Mouse (Mus musculus) CH12.LX (cell line): Measurements from ENCODE around the gene Dlg2. TPM values are rescaled to one million over a fixed set of nuclear protein-coding genes. Genes with fewer than 3 reads are reported as not detected.

Experiments
- DNase-seq: peaks from one replicate; pipeline ENCODE4 v3.0.0-alpha.2; 2013; ENCODE audit errors: extremely low read depth
- H3K27ac ChIP-seq: 2 replicates; pipeline ENCODE4 v1.5.1; 2012; ENCODE audit warnings: low read depth, mild to moderate bottlenecking, control low read depth, moderate library complexity; ENCODE audit not compliant: insufficient read depth
- H3K27me3 ChIP-seq: replicated peaks from 2 replicates; pipeline ENCODE3; 2012; ENCODE audit warnings: inconsistent platforms
- H3K36me3 ChIP-seq, 2 experiments: replicated peaks in 1 of 2; 2 replicates each; pipeline versions ENCODE3 to v1.6.1; 2012; ENCODE audit warnings: inconsistent platforms in 1 of 2, low read length in 1 of 2, mild to moderate bottlenecking in 1 of 2, mixed read lengths in 1 of 2, moderate library complexity in 1 of 2; ENCODE audit not compliant: control insufficient read depth in 1 of 2, insufficient read depth in 1 of 2
- H3K4me1 ChIP-seq, 2 experiments: 2 replicates each; pipeline ENCODE4 v1.6.1; 2012; ENCODE audit warnings: inconsistent platforms in 1 of 2, moderate library complexity in 1 of 2; ENCODE audit not compliant: insufficient read depth in 2 of 2, control insufficient read depth in 1 of 2
- H3K4me2 ChIP-seq: 2 replicates; pipeline ENCODE4 v1.6.1; 2012; ENCODE audit warnings: low read depth, mild to moderate bottlenecking, control low read depth; ENCODE audit not compliant: poor library complexity, insufficient read depth, severe bottlenecking
- H3K4me3 ChIP-seq, 3 experiments: fragments of 150-350 bp in 1 of 3; sonication (generic) in 1 of 3; replicated peaks in 1 of 3; 2 replicates each; pipeline versions ENCODE3 to v1.5.1; 2011 to 2012; ENCODE audit warnings: low read depth in 2 of 3, low read length in 2 of 3, mild to moderate bottlenecking in 2 of 3, moderate library complexity in 2 of 3, control low read depth in 1 of 3, improper control_type of control experiment in 1 of 3, inconsistent platforms in 1 of 3, mixed read lengths in 1 of 3; ENCODE audit not compliant: poor library complexity in 1 of 3
- H3K79me2 ChIP-seq: replicated peaks from 2 replicates; pipeline ENCODE4 v1.6.1; 2012; ENCODE audit warnings: mild to moderate bottlenecking, moderate library complexity; ENCODE audit not compliant: control insufficient read depth, poor library complexity, insufficient read depth, severe bottlenecking; ENCODE audit errors: extremely low read depth
- H3K9ac ChIP-seq: 2 replicates; pipeline ENCODE4 v1.6.1; 2012; ENCODE audit warnings: low read depth, mild to moderate bottlenecking, control low read depth, moderate library complexity; ENCODE audit not compliant: insufficient read depth
- H3K9me3 ChIP-seq: replicated peaks from 2 replicates; pipeline ENCODE3; 2012; ENCODE audit warnings: low read length, inconsistent platforms, mixed read lengths
- BHLHE40 ChIP-seq: IDR thresholded peaks from 2 replicates; pipeline ENCODE4 v1.6.1; 2011; ENCODE audit warnings: mild to moderate bottlenecking, low read depth, low read length, improper control_type of control experiment
- CHD1 ChIP-seq: IDR thresholded peaks from 2 replicates; pipeline ENCODE4 v1.6.1; 2012; ENCODE audit warnings: low read depth, low read length, improper control_type of control experiment, inconsistent platforms
- EP300 ChIP-seq: IDR thresholded peaks from 2 replicates; pipeline ENCODE4 v1.6.1; 2011; ENCODE audit warnings: low read length, improper control_type of control experiment
- ETS1 ChIP-seq: conservative IDR thresholded peaks from 2 replicates; pipeline ENCODE4 v1.6.1; 2012; ENCODE audit warnings: low read depth, mild to moderate bottlenecking, inconsistent platforms, low read length, improper control_type of control experiment, moderate library complexity
- GABPA ChIP-seq: IDR thresholded peaks from 2 replicates; pipeline ENCODE4 v1.6.1; 2012; ENCODE audit warnings: low read depth, low read length, improper control_type of control experiment, inconsistent platforms; ENCODE audit not compliant: insufficient replicate concordance
- KAT2A ChIP-seq: IDR thresholded peaks from 2 replicates; pipeline ENCODE4 v1.6.1; 2012; ENCODE audit warnings: low read length, improper control_type of control experiment, inconsistent platforms; ENCODE audit not compliant: insufficient replicate concordance
- MAX ChIP-seq: IDR thresholded peaks from 2 replicates; pipeline ENCODE4 v1.6.1; 2011; ENCODE audit warnings: low read length, improper control_type of control experiment
- MAZ ChIP-seq: IDR thresholded peaks from 2 replicates; pipeline ENCODE4 v1.6.1; 2012; ENCODE audit warnings: low read depth, mild to moderate bottlenecking, inconsistent platforms, low read length, improper control_type of control experiment, moderate library complexity
- MEF2A ChIP-seq: IDR thresholded peaks from 2 replicates; pipeline ENCODE4 v1.6.1; 2014; ENCODE audit warnings: low read depth, mild to moderate bottlenecking, inconsistent platforms, low read length, improper control_type of control experiment, borderline replicate concordance
- MYC ChIP-seq: IDR thresholded peaks from 2 replicates; pipeline ENCODE4 v1.6.1; 2011; ENCODE audit warnings: low read depth, mild to moderate bottlenecking, improper control_type of control experiment, low read length
- PAX5 ChIP-seq: IDR thresholded peaks from 2 replicates; pipeline ENCODE4 v1.6.1; 2012; ENCODE audit warnings: low read length, inconsistent platforms, mixed read lengths
- POLR2AphosphoS2 ChIP-seq: IDR thresholded peaks from 2 replicates; pipeline ENCODE4 v1.6.1; 2011; ENCODE audit warnings: low read depth, low read length, improper control_type of control experiment
- SIN3A ChIP-seq: IDR thresholded peaks from 2 replicates; pipeline ENCODE4 v1.6.1; 2012; ENCODE audit warnings: low read length, improper control_type of control experiment, inconsistent platforms
- SMC3 ChIP-seq: IDR thresholded peaks from 2 replicates; pipeline ENCODE4 v1.6.1; 2011; ENCODE audit warnings: low read depth, low read length, improper control_type of control experiment
- TBP ChIP-seq: conservative IDR thresholded peaks from 2 replicates; pipeline ENCODE4 v1.6.1; 2011; ENCODE audit warnings: low read depth, low read length, improper control_type of control experiment
- TCF12 ChIP-seq: IDR thresholded peaks from 2 replicates; pipeline ENCODE4 v1.6.1; 2014; ENCODE audit warnings: low read depth, mild to moderate bottlenecking, inconsistent platforms, low read length, improper control_type of control experiment
- USF1 ChIP-seq: IDR thresholded peaks from 2 replicates; pipeline ENCODE4 v1.6.1; 2014; ENCODE audit warnings: low read depth, mild to moderate bottlenecking, inconsistent platforms, low read length, improper control_type of control experiment
- ZKSCAN1 ChIP-seq: IDR thresholded peaks from 2 replicates; pipeline ENCODE4 v1.6.1; 2012; ENCODE audit warnings: low read depth, inconsistent platforms, low read length, improper control_type of control experiment, borderline replicate concordance
- ZMIZ1 ChIP-seq: IDR thresholded peaks from 2 replicates; pipeline ENCODE4 v1.6.1; 2012; ENCODE audit warnings: low read depth, mild to moderate bottlenecking, inconsistent platforms, low read length, improper control_type of control experiment
- ZNF384 ChIP-seq: IDR thresholded peaks from 2 replicates; pipeline ENCODE4 v1.6.1; 2012; ENCODE audit warnings: low read depth, low read length, improper control_type of control experiment, inconsistent platforms
- dilution Hi-C: fragments of 300-500 bp; cut with MboI; formaldehyde crosslinking; loops from 2 replicates; pipeline ENCODE4 v1.14.3; 2020; ENCODE audit warnings: low sequenced_read_pairs; ENCODE audit not compliant: extremely low pct_unique_long_range_greater_than_20kb, extremely low pct_ligation_motif_present
- in situ Hi-C: fragments of 300-500 bp; cut with MboI; formaldehyde crosslinking; loops from 3 replicates; pipeline ENCODE4 v1.14.3; 2019; ENCODE audit warnings: low sequenced_read_pairs, low pct_ligation_motif_present, low pct_unique_long_range_greater_than_20kb, mixed read lengths
- polyA plus RNA-seq: library from polyadenylated mRNA; unstranded; fragments of >175 nt; gene quantifications from 2 replicates; pipeline ENCODE4 v1.2.1, GENCODE M21; 2012; ENCODE audit warnings: low read depth; ENCODE audit not compliant: insufficient read length
- total RNA-seq, 2 experiments: library from RNA; depleted of rRNA; stranded (reverse); fragments of 300-350 nt in 1 of 2; fragments of >200 nt in 1 of 2; gene quantifications; 2 replicates each; pipeline ENCODE4 v1.2.3; 2012 to 2014

The Dlg2 gene
- total and polyA plus RNA-seq, 3 experiments, result 0.36 TPM; not detected in 2

DNA sequence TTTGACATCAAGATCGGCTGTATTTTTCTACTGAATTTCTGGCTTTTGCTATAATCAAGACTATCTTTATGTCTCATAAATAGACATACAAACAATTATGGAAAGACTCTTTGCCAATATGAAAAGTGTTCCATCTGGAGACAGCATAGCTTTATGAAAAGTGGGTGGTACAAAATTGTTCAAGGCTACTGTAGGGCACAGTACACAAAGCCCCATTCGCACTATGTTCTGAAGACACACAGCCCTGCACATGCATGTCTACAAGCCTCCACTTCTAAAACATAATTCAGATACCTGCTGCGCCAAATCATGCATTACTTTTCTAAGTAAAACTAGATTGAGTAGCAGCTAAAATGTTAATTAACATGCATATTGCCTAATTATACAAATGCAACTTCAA lies 1946.5 kb downstream of the Dlg2 start:
- Histone ChIP-seq H3K4me1 (peaks cover 0 to 4% of the 10 kb centered on the region in 2 experiments; a peak in 1 of 4 replicates), H3K27me3 (no peaks in the 10 kb centered on the region), H3K9ac (no peak overlapping the region), H3K36me3 (no peaks in the 10 kb centered on the region), H3K27ac (no peak overlapping the region), H3K4me3 (no peak overlapping the region), H3K4me2 (no peak overlapping the region), H3K9me3 (no peaks in the 10 kb centered on the region), H3K79me2 (no peaks in the 10 kb centered on the region)
- no peak for DNase-seq
- dilution Hi-C loops (no loop called here), in situ Hi-C loops (no loop called here)
- TF ChIP-seq MEF2A (no peak), KAT2A (no peak), CHD1 (no peak)

GRCm38 (mm10) chr7:92424703-92425102 lies 1948.2 kb downstream of the Dlg2 start:
- no peak for DNase-seq

DNA sequence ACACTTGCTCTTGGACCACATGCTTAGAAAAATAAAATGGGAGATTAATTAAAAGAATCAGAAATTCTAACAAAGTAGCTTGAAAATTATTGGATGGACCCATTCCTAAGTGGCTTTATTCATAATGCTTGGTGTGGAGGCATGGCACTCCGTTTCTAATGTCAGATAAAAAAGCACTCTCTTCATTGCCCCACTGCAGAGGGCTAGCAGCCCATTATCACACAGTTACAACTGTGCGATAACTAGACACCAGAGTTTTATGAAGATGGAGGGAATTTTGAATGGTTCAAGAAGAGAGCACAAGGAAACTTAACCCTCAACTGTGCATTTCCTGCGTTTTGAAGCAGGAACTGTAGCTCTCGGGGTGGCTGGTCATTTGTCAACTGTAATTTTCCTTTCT lies 1950.8 kb downstream of the Dlg2 start:
- Histone ChIP-seq H3K4me3 (no peak overlapping the region), H3K9ac (no peak overlapping the region), H3K9me3 (no peaks in the 10 kb centered on the region), H3K36me3 (no peaks in the 10 kb centered on the region), H3K4me2 (no peak overlapping the region), H3K79me2 (no peaks in the 10 kb centered on the region), H3K27ac (no peak overlapping the region), H3K4me1 (peaks cover 0 to 8% of the 10 kb centered on the region in 2 experiments; a peak in 1 of 4 replicates), H3K27me3 (no peaks in the 10 kb centered on the region)
- dilution Hi-C loops (no loop called here), in situ Hi-C loops (no loop called here)
- TF ChIP-seq SIN3A, result no peak
- no peak for TF ChIP-seq MAX
- TF ChIP-seq POLR2AphosphoS2, result no peak
- no peak for TF ChIP-seq TCF12
- no peak for TF ChIP-seq GABPA
- no peak for TF ChIP-seq SMC3
- TF ChIP-seq MYC, result no peak
- no peak for TF ChIP-seq TBP
- TF ChIP-seq CHD1, result no peak
- no peak for DNase-seq

More at GRCm38 (mm10) chr7:92424703-92425102, 1948.2 kb downstream of the Dlg2 start:
- H3K9me3 ChIP-seq, result no peaks in the 10 kb centered on the region
- dilution Hi-C loops (no loop called here), in situ Hi-C loops (no loop called here)
- H3K27me3 ChIP-seq, result no peaks in the 10 kb centered on the region
- no peak for TF ChIP-seq TBP
- no peak for TF ChIP-seq MYC
- no peak for TF ChIP-seq ETS1
- TF ChIP-seq USF1, result no peak
- TF ChIP-seq CHD1, result no peak
- TF ChIP-seq BHLHE40, result no peak
- no peak for TF ChIP-seq MAZ
- TF ChIP-seq MEF2A, result no peak
- no peak for TF ChIP-seq ZMIZ1
- no peak for TF ChIP-seq ZNF384
- TF ChIP-seq PAX5, result no peak
- TF ChIP-seq POLR2AphosphoS2, result no peak
- TF ChIP-seq EP300, result no peak
- TF ChIP-seq ZKSCAN1, result no peak
- no peak for TF ChIP-seq KAT2A
- H3K9ac ChIP-seq, result no peak overlapping the region
- peaks cover 0 to 8% of the 10 kb centered on the region in 2 experiments; a peak in 1 of 4 replicates for H3K4me1 ChIP-seq
- no peaks in the 10 kb centered on the region for H3K36me3 ChIP-seq
- H3K4me2 ChIP-seq, result no peak overlapping the region
- no peak overlapping the region for H3K4me3 ChIP-seq
- H3K27ac ChIP-seq, result no peak overlapping the region
- H3K79me2 ChIP-seq, result no peaks in the 10 kb centered on the region
